Mouse (Mus musculus): ENCODE data around the gene Slit3.
A peak's percentile ranks its signal among the peaks of the same experiment; 100 is the strongest.

Gene Slit3

DNA sequence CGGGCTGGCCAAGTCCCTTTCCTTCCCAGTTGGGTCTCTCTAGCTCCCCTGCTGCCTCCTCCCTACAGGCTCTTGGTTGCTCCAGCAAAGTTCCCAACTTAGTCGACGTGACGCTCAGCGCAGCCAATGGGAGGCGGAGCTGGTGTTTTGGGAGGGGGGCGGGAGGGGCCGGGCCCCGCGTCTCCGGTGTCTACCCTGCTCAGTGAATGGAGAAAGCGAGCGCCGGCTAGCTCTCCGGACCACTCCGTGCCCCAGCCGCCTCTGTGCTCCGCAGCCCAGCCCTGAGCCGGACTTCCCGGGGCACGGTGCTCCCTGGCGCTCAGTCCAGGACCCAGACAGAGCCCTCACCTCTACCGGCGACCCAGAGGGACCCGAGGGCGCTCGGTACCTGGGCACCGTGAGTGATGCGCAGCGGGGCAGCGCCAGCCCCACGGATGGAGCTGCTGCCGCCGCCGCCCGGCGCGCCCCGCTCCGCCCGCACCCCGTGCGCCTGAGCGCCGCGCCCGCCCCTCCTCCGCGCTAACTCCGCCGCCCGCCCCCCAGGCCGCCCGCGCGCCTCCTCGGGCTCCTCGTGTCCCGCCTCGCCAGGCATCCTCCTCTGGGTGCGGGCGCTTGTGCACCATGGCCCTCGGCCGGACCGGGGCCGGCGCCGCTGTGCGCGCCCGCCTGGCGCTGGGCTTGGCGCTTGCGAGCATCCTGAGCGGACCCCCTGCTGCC, at the start of gene Slit3:
Slit3 (plus strand) TSS at position 331 of the 717 bp plus-strand sequence.
- DNase-seq: peak; percentile 44

DNA sequence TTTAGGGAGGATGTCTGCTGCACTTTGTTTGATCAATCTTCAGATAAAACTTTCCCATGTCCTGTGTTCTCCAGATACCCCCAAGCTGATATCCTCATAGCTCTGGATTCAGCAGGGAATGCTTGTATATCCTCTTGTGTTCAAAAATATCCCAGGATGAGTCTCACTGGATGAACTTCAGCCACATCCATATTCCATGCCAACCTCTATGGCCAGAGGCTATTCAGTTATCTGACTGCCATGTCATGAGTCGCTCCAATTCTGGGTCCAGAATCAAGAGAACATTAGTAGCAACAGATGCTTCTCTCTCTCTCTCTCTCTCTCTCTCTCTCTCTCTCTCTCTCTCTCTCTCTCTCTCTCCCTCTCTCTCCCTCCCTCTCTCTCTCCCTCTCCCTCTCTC, 49.6 kb upstream of the Slit3 start:
- no peak for DNase-seq

DNA sequence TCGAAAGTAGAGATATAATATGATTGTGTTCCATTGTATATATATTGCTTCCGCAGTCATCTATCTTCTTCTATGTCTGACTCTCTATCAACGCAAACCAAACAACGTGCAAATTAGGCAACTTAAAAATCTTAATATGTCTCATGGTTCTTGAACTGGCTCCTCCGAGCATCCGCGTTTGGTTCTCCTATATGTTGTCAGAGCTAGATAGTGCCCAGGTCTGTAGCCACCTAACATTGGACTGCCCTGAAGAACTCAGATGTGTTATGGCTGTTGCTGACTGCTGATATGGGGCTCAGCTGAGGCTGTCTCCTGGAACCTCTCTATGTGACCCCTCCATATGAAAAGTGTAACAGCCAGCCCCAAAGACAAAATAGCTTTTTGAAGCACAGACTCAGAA, 45.6 kb upstream of the Slit3 start:
- no peak for DNase-seq

DNA sequence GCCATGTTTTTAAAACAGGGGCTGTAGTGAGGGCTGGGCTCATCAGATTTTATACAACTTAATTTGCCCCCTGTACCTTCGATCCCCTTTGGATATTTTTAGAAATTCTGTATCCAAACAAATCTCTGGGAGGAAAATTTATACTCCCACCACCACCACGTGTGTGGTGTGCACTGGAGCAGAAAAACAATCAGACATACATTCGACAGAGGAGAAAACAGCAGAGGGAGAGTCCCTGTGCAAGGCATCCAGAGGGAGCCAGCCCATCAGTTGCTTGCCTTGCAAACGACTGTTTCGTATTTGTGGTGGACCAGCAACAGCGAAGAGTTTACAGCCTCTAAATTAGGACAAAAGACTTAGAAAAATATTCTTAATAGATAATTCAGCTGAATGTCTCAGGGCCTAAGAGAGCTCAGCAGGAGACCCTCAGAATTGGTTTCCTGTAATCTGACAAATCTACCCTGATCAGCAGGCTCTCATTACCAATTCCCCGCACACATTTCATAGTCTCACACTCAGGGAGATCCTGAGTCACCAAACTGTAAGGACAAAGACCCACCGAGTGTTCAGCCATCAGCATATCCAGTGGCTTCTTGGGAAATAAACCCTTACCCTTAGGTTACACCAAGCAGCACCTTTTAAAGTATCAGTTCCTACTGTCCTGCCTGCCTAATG, 40.4 kb upstream of the Slit3 start:
- DNase-seq: no peak

DNA sequence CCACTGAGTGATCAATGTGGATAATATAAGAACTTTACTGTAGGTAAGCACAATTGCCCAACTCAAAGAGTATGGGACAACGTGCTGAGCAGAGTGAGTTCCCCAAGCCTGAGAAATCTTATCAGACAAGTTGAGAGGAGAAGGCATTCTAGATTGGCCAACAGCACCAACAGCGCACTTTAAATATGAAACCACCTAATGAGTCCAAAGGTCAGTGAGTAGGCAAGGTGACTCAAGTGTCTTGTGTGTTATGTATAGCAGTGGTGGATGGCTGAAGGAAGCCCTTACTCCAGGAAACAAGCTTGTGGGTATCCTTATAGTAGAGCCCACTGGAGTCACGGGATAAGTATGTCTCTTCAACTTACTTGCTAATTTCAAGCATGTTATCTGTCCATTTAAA, 38.7 kb upstream of the Slit3 start:
- DNase-seq: no peak

DNA sequence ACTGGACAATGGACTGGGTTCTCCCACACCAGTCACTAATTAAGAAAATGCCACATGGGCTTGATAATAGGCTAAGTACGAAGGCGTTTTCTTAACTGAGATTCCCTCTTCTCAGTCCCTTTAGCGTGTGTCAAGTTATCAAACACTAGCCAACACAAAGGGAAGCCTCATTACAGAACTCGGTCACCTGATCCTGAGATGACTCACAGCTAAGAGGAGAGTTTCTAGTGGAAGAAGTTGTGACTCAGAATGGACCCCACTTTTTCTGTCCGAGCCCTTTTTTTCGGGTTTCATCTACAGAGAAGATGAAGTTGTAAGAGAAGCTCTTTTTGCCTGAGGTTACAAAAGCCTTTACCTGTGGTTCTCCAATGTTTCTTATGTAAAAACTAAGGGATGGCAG, 38.0 kb upstream of the Slit3 start:
- DNase-seq: no peak

DNA sequence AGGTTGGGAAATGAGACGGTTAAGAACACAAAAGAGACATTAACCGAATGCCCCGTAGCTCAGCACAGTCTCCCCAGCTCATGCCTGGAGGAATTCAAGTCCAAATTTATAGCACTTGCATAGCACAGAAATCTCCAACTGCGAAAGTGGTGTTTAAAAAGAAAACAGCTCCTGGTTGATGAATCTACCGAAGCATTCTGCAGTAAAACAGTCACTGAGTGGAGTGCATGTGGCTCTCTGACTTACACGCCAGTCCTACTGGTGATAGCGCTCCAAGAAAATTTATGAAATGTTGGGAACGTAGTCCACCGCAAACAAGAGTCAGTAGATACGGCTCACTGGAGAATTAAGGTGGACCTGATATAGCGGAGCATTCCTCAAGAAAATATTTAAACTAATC, 35.7 kb upstream of the Slit3 start:
- no peak for DNase-seq

DNA sequence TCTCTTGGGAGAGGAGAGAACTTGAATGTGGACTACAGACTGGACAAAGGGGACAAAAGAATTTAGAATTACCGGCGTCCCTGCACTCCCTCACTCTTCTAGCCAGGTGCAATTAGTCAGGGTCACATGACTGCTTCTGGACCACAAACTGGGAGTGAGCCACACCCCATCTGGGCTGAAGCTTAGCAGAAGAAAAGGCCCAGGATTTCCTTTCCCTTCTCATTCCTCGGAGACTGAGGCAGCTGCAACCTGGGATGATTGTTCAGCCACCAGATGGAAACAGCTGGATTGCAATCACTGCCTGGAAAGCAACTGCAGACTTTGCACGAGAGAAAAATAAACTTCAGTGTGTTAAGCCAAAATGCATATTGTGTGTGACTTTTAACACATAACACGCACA, 35.0 kb upstream of the Slit3 start:
- no peak for DNase-seq

DNA sequence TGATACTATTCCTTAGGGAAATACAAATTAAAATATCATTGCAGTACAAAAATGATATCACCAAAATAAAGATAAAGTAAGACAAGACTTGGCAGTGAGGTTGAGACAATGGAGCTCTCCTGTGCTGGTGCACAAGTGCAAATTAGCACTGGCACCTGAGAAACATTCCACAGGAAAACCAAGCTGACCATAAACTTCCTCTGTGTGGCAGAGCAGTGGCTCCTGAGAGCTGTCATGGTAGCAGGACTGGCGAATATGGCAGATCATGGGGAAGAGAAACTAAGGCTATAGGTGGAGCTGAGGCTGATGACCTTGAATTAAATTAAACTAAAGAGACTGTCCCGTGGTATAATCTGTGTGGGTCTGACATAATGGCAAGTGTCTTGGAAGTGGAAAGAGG, 33.6 kb upstream of the Slit3 start:
- no peak for DNase-seq

DNA sequence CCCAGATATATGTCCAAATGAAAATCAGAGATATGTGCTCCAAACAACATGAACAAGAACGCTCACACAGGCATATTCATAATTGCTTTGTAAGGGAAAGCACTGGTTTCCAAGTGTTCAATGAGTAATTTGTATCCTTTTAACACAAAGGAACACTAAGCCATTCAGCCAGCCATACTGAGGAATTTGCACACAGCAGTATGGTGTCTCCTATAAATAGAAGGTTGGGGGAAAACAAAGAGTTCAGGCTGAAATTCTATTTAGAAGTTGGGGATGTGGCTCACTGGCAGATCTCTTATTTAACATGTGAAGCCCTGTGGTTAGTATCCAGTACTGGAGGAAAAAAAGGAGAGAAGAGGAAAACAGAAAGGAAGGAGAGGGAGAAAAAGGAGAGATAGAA, 32.9 kb upstream of the Slit3 start:
- no peak for DNase-seq

DNA sequence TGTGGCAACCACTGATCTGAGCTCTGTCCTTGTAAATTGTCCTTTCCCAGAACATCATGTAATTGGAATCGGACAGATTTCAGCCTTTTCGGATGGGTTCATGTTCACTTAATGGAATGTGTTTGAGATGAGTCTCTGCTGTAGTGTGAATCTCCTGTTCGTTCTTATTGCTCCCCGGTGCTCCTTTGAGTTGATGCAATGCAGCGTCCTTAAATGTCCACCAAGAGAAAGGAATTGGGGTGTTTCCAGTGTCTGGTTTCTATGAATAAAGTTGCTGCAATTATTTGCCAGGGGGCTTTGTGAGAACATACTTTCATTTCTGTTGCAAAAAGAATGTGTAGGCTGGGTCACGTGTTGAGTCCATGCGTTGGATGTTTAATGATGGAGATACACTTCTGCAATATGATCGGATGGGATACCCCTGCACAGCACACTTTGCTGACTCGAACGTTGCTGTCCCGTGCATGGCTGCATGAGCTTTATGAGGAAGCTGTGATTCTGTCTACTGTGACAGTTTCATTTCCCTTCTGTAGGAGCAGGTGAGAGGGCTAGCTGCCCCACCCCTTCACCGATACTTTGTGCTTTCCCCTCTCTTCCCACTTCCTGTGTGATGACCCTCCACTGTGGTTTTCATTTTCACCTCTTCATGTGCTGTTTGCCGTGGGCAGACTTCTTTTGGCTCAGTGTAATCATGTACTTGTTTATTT, 30.2 kb upstream of the Slit3 start:
- no peak for DNase-seq

DNA sequence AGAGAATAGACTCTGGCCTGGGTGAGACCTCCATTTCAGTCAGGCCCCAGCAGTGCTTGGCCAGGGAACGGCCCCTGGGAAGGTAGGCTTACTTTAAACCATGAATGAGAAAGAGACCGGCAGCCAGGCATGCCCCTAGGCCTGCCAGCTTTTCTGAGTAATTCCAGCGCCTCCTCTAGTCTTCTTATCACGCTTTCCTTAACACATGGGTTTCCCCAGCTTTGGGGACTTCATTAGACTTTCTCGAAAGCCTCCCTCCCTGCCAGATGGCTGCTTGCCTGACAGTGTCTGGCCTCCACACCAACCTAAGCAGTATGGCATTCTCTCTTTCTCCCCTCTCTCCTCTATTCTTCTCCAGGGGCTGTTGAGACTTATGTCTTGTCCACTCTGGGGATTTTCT, 24.5 kb upstream of the Slit3 start:
- no peak for DNase-seq

DNA sequence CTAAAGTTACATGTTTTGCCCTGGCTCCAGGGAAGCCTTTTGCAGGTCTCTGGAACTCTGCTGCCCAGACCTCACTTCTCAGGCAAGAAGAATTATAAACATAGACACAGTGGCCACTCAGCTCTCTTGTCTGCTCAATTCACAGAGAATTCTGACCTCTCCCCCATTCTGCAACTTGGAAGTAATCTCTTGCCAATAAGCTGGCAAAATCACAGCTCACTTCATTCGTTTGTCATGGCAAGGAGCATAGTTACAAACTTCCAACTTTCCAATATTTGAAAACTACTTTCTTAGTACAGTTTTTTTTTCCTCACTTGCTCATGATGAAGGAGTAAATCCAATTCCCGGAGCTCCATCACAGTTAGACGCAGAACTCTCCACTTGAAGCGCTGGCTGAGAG, 11.2 kb upstream of the Slit3 start:
- no peak for DNase-seq

DNA sequence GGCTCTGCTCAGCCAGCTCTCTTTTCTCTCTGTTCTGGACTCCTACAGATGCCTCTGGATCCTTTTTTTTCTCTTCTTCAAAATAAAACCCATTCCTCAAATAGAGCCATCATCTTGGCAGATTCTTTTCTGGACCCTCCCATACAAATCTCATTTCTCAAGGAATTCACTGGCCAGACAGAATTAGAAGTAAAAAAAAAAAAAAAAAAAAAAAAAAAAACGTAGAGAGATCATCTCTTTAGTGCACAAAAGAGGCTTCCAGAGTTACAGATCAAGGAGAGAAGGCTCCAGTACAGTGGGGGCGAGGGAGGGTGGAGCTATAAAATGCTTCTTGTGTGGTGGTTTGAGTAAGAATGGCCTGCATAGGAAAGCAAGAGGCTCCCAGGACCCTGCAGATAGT, 10.2 kb upstream of the Slit3 start:
- no peak for DNase-seq

DNA sequence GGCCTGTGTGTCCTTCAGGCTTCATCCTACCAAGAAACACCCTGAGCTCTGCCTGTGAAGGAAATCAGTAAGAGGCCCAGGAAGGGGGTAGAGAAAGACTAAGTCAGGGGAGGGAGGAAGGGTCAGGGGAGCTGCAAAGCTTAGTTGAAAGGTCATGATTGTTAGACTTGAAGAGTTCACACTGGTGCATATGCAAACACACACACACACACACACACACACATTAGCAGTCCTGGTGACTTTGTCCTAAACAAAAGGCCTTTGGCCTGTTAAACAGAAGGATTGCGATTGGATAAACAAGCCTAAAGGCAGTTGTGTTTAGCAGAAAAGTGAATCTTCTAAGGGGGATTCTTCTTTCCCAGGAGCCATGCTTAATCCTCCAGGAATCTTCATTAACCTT, 7.7 kb upstream of the Slit3 start:
- no peak for DNase-seq

DNA sequence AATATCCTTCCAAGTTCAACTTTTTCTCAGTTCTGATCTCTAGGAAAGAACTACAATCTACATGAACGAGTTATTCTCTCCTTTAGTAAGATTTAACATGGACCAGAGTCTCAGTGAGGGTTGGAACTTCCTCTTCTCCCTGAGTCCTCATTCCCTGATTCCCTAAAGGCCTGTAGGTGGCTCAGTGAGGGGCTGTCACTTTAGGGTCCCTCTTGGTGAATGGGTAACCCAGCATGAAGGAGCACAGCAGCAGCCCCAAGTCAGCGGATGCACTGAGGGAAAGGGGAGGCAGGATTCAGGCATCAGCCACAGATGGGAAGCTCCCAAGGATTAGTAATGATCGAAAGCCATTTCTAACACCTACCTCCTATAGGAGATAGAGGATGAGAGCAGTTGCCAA, 4.6 kb upstream of the Slit3 start:
- DNase-seq: no peak

DNA sequence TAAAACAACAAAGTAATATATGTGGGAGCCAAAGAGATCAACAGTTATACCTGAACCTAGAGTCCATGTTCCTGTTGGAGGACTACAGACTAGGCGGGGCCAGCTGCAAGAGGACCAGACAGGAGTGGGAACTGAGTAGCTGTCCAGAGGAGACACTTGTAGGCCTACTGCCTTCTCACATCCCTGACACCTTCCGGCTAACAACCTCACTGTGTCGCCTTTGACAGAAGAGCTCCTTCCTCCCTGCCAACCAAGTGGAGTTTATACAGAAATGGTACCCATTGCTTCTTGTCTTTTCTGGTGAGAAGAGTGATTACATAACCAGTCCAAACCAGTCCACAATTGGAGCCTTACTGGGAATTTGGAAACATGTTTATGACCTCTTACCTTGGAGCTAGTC, 3.2 kb upstream of the Slit3 start:
- DNase-seq: no peak

DNA sequence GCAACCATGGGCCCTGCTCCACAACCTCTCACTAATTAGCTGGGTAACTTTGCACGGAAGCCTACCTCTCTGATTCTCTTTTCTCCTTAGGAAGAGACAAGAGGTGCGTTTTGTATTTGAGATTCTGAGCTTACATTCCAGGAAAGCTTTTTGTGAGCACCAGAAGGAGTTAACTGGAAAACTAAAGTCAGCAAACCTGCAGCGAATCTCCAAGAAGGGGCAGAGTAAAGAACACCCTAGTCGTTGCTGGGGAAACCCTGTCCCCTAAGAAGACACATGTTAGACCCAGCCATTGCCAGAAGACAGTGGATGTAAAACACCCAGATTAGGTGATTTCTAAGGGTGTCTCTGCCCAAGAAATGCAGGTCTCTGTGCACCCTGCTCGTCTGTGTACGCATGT, 2.3 kb upstream of the Slit3 start:
- DNase-seq: no peak

DNA sequence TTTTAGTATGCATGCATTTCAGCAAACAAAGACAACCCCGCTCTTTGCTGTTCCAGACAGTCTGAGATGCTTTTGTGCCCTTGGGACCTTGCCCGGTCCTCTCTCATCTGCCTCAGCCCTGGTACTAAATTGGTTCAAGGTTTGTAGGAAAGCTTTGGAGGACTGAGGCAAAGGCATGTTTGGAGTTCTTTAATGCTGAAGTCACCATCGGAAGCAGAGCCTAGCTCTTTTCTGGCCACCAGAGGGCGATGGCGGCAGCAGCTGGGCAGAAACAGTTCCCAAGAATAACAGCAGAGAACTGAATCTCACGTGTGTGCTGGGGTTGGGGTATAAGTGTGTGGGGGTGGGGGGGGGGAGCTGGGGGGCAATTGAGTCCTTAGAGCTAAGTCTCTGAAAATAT, 1.7 kb upstream of the Slit3 start:
- peak; percentile 76 for DNase-seq

DNA sequence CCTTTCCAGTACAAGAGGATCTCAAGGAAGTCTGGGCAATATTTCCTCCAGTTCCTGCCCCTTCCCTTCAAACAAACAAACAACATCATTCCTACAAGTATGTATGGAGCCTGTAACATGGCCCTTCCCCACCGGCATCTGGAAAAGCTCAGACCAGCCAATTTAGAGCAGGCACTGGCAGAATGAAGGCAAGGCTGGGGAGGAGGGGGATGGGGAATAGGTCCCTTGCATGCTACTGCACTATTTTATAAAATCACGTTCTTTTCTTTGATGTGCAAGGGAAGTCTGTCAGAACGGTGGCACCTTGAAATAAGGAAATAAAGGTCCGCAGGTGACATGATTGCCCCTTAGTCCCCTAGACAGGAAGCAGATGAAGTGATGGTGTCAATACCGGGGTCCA, 948 bp upstream of the Slit3 start:
- no peak for DNase-seq

DNA sequence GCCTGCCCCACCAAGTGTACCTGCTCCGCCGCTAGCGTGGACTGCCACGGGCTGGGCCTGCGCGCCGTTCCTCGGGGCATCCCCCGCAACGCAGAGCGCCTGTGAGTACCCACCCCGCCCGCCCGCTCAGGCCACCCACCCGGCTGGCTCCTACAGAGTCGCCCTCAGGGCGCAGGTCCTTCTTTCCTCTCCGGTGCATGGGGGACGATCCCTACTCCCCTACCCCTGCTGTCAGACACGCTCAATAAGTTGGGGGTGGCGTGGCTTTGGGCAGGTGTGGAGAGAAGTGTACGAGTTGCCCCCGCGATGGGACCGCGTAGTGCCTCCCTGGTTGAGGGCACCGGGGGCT, 561 bp downstream of the Slit3 start:
- DNase-seq: no peak

DNA sequence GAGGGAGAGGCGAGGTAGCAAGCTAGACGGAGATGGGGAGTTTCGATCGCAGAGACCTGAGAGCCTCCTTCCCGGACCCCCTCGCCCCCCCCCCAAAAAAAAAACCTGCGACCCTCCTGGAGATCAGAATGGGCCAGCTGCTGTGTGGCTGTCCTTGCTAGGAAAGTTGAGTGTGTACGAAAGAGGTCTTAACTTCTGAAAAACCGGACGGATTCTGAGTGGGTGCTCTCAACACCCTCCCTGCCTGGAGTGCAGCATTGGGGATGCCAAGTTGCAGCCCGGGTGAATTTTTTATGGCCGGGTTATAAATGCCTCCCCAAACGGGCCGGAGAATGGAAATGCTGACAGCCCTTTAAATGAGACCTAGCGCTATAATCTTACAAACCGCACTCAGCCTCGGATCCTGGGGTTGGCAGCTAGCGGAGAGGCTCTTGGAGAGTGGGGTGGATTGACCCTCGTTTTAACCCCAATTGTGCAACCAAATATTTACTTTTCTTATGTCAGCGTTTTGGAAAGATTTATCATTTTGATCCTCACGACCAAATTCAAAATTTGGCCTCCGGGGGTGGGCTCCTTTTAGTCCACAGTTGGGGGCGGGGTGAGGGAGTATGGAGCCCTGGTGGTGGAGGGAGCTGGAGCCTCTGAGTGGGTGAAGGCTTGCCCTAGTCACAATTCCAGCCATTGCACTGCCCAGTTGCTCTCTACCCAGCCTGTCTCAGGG, 1.2 kb downstream of the Slit3 start:
- no peak for DNase-seq

DNA sequence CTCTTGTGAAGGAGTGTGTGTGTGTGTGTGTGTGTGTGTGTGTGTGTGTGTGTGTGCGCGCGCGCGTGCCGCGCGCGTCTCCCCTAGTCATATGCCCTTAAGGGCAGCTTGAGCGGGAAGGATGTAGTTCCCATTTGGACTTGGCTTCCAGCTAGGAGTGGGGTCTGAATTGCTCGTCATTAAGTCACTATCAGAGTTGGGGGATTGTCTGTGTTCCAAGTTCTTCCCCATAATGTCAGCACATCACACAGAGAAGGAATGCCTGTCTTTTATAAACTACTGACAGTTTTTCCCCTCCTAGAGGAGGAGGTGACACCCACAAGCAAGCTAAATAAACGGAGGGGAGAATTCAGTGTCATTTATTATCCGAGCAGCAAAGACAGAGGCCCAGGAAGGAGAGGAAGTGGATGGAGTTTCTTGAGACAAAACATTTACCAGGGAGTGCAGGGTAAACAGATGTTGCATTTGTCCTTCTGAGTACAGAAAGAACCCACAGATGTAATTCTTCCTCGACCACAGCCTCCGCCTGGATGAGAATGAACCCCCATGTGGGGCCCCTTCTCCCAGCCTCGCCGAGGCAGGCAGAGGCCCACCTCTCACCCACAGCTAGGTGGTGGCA, 3.6 kb downstream of the Slit3 start:
- no peak for DNase-seq

Data from cerebellum, adult 8-10 months (tissue).